Mouse (Mus musculus): ENCODE measurements around the gene Nrxn3.

DNA sequence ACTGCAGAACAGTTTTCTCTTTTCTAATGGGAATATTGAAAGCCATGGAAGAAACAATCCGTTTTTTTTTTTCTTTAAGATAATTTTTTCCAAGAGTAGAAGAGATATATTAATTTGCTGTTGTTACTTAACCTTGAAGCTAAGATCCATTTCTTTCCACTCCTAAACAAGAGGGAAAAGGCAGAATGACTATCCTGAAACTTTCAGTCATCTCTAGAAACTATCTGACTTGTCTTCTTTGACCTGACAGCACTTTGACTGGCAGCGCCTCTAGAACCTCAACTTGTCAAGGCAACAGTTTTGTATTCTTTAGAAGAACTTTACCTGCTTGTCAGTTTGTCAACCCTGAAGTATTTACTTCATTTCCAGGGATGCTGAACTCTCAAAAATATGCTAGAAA lies 227.2 kb downstream of the Nrxn3 start:
- TF ChIP-seq CTCF (IDR thresholded peaks at IDR 0.05; ENCODE audit: control insufficient read depth, insufficient read depth, insufficient replicate concordance, low read depth, low read length) (no peak), POLR2A (IDR thresholded peaks at IDR 0.05; ENCODE audit: control insufficient read depth, low read depth, low read length) (no peak)
